34 mouse cellular contexts compared by ENCODE assay signal in genomic region chr5:146203921-146204320, GRCm38 (mm10). TPM values are rescaled to one million over a fixed set of nuclear protein-coding genes. Genes with fewer than 3 reads are reported as not detected.
DNase-seq lines count a peak whose midpoint lies in the region; ATAC-seq and TF ChIP-seq lines count a peak whose summit lies in the region.
"Had no signal": no experiment of that assay in that cellular context is flagged by ENCODE, and none has a peak within 500 bp of the region (broad histone marks: within the 10 kb centered on the region; RNA-seq: fewer than 3 reads in every experiment).

No protein-coding gene starts in this region.

- no peaks in the 10 kb centered on the region for H3K27me3 ChIP-seq in kidney, postnatal 0 days (ENCODE audit: insufficient read depth, low read length)
- no peaks in the 10 kb centered on the region for H3K27me3 ChIP-seq in hindbrain, embryonic 10.5 days (ENCODE audit: insufficient read depth, poor library complexity, severe bottlenecking)
- H3K27me3 ChIP-seq: embryonic facial prominence, embryonic 13.5 days; forebrain, embryonic 13.5 days; midbrain, embryonic 12.5 days; Patski had no signal

- H3K36me3 ChIP-seq in kidney, postnatal 0 days (ENCODE audit: insufficient read depth, low read length) = peaks cover 32% of the 10 kb centered on the region; the same call in 1 of the 2 replicates
- peaks cover 83% of the 10 kb centered on the region for H3K36me3 ChIP-seq in hindbrain, embryonic 10.5 days

- H3K9ac ChIP-seq in kidney, postnatal 0 days (ENCODE audit: low read depth, low read length) = no peak overlapping the region
- H3K9ac ChIP-seq: embryonic facial prominence, embryonic 13.5 days; forebrain, embryonic 13.5 days; liver, embryonic 14.5 days; midbrain, embryonic 12.5 days had no signal

- no peak overlapping the region for H3K27ac ChIP-seq in kidney, postnatal 0 days
- H3K27ac ChIP-seq in hindbrain, embryonic 10.5 days = no peak overlapping the region
- H3K27ac ChIP-seq: embryonic facial prominence, embryonic 13.5 days; forebrain, embryonic 13.5 days; gastrocnemius, adult 2 months; hindbrain, postnatal 0 days; liver, embryonic 14.5 days; macrophage; midbrain, embryonic 12.5 days; stomach, postnatal 0 days had no signal

- ATAC-seq in kidney, postnatal 0 days (replicated peaks; ENCODE audit: low FRiP score, low read depth) = no peak
- peak; percentile 73 for ATAC-seq in common myeloid progenitor, adult 5-6 weeks (replicated peaks; ENCODE audit: low read depth, poor library complexity, severe bottlenecking)
- 0 out of 2 replicates have a peak, but pooled peaks have one; percentile 36 for ATAC-seq in megakaryocyte-erythroid progenitor cell, adult 5-6 weeks (replicated peaks; ENCODE audit: low FRiP score, low TSS enrichment, poor library complexity, severe bottlenecking)
- ATAC-seq: forebrain, embryonic 13.5 days; hindbrain, postnatal 0 days; intestine, embryonic 16.5 days; Patski had no signal

- H3K4me3 ChIP-seq in kidney, postnatal 0 days (replicated peaks; ENCODE audit: low read depth, low read length) = no peak overlapping the region
- no peak overlapping the region for H3K4me3 ChIP-seq in hindbrain, embryonic 10.5 days
- H3K4me3 ChIP-seq in lung, adult 2 months (replicated peaks; ENCODE audit: extremely low read depth, low read depth, low read length) = no peak overlapping the region
- H3K4me3 ChIP-seq: embryonic facial prominence, embryonic 13.5 days; erythroblast, embryonic 14.5 days; forebrain, embryonic 13.5 days; gastrocnemius, adult 2 months; midbrain, embryonic 12.5 days had no signal

- 0 out of 2 replicates have a peak, but pooled peaks cover 6% of the 10 kb centered on the region for H3K4me1 ChIP-seq in kidney, postnatal 0 days (replicated peaks; ENCODE audit: insufficient read depth, low read length)
- no peaks in the 10 kb centered on the region for H3K4me1 ChIP-seq in hindbrain, embryonic 10.5 days (replicated peaks)
- H3K4me1 ChIP-seq in lung, adult 2 months (ENCODE audit: control insufficient read depth, insufficient read depth, low read length) = no peaks in the 10 kb centered on the region
- H3K4me1 ChIP-seq: embryonic facial prominence, embryonic 13.5 days; forebrain, embryonic 13.5 days; midbrain, embryonic 12.5 days had no signal

- DNase-seq in kidney, postnatal 0 days (ENCODE audit: low spot score) = no peak
- no peak for DNase-seq in kidney, adult 8-10 months
- DNase-seq in 416B (ENCODE audit: low read depth) = peak; percentile 90
- DNase-seq in hindbrain, embryonic 10.5 days (ENCODE audit: low spot score) = no peak
- no peak for DNase-seq in lung, adult 2 months
- DNase-seq: adrenal gland, adult 2 months; cerebellum, postnatal 25 days; embryo, embryonic 11 days; gastrocnemius, adult 2 months; layer of hippocampus, adult 9-11 months; thymus, adult 2 months had no signal

- H3K9me3 ChIP-seq in kidney, postnatal 0 days (replicated peaks; ENCODE audit: low read length) = no peaks in the 10 kb centered on the region
- H3K9me3 ChIP-seq in hindbrain, embryonic 10.5 days = peaks cover 23% of the 10 kb centered on the region; the same call in 1 of the 2 replicates
- H3K9me3 ChIP-seq: embryonic facial prominence, embryonic 13.5 days; midbrain, embryonic 12.5 days had no signal

- peak; percentile 5; the same call in 1 of the 2 replicates for TF ChIP-seq CTCF in kidney, postnatal 0 days (IDR thresholded peaks at IDR 0.05; ENCODE audit: low read depth)
- no peak for TF ChIP-seq CTCF in lung, adult 2 months (IDR thresholded peaks at IDR 0.05; ENCODE audit: insufficient read depth, low read length)

- no peak overlapping the region for H3K4me2 ChIP-seq in kidney, postnatal 0 days (ENCODE audit: low read length)
- H3K4me2 ChIP-seq: embryonic facial prominence, embryonic 13.5 days; forebrain, embryonic 13.5 days; heart, embryonic 11.5 days; midbrain, embryonic 12.5 days had no signal

- no peak for TF ChIP-seq POLR2A in lung, adult 2 months (IDR thresholded peaks at IDR 0.05; ENCODE audit: borderline replicate concordance, extremely low read depth, low read depth, low read length)

- 88% methylated on average over 2 of the region's 2 CpGs for WGBS in kidney, postnatal 0 days
- 81% methylated on average over 2 of the region's 2 CpGs for WGBS in hindbrain, embryonic 10.5 days
- 50% methylated on average over 2 of the region's 2 CpGs for WGBS in lung, adult 2 months

RNA-seq across cellular contexts. Expression of gene Rnf6, which starts 17.4 kb away (rescaled TPM):
- polyA plus RNA-seq in kidney, postnatal 0 days (2015; fragmentation: Nextera tagmentation; extraction: Ambion mirVana) = 54.6 and 63.2 TPM in 2 replicates
- 44.5 and 52.1 TPM in 2 replicates for total RNA-seq in common myeloid progenitor, adult 5-6 weeks (2017)
- total RNA-seq in megakaryocyte-erythroid progenitor cell, adult 5-6 weeks (2014; fragmentation: Nextera tagmentation) = 14.0 and 15.1 TPM in 2 replicates
- total RNA-seq in megakaryocyte-erythroid progenitor cell, adult 5-6 weeks (2017) = 25.2 and 34.4 TPM in 2 replicates
- polyA plus RNA-seq in hindbrain, embryonic 10.5 days (2016; fragmentation: Nextera tagmentation; extraction: Ambion mirVana) = 18.9 and 26.1 TPM in 2 replicates
- polyA plus RNA-seq in lung, adult 2 months (2012; rRNA removed) = 15.7 and 25.9 TPM in 2 replicates

RNA-seq across cellular contexts. Expression of gene 1700001J03Rik, which starts 18.8 kb away (rescaled TPM):
- polyA plus RNA-seq in kidney, postnatal 0 days (2015; fragmentation: Nextera tagmentation; extraction: Ambion mirVana) = 0.26 and 0.32 TPM in 2 replicates
- not detected in 2 replicates for total RNA-seq in common myeloid progenitor, adult 5-6 weeks (2017)
- total RNA-seq in megakaryocyte-erythroid progenitor cell, adult 5-6 weeks (2014; fragmentation: Nextera tagmentation) = not detected in 2 replicates
- not detected in 2 replicates for total RNA-seq in megakaryocyte-erythroid progenitor cell, adult 5-6 weeks (2017)
- 0.24 TPM in 1 of 2 replicates, not detected in the other for polyA plus RNA-seq in hindbrain, embryonic 10.5 days (2016; fragmentation: Nextera tagmentation; extraction: Ambion mirVana)
- polyA plus RNA-seq in lung, adult 2 months (2012; rRNA removed) = 0.85 and 0.92 TPM in 2 replicates
- total RNA-seq: hindbrain, postnatal 0 days; neutrophil, adult 5-6 weeks had no signal
- polyA plus RNA-seq: embryonic facial prominence, embryonic 13.5 days; erythroblast, embryonic 14.5 days; forebrain, embryonic 13.5 days; heart, embryonic 11.5 days; heart, postnatal 0 days; hindbrain, embryonic 11.5 days; hindbrain, postnatal 0 days; intestine, embryonic 16.5 days; lung, embryonic 16.5 days; midbrain, embryonic 12.5 days; Patski; stomach, postnatal 0 days had no signal

RNA-seq across cellular contexts. Expression of gene Cdk8, which starts 27.1 kb away (rescaled TPM):
- 18.1 and 18.6 TPM in 2 replicates for polyA plus RNA-seq in kidney, postnatal 0 days (2015; fragmentation: Nextera tagmentation; extraction: Ambion mirVana)
- total RNA-seq in common myeloid progenitor, adult 5-6 weeks (2017) = 44.0 and 46.9 TPM in 2 replicates
- total RNA-seq in megakaryocyte-erythroid progenitor cell, adult 5-6 weeks (2014; fragmentation: Nextera tagmentation) = 60.4 and 70.3 TPM in 2 replicates
- total RNA-seq in megakaryocyte-erythroid progenitor cell, adult 5-6 weeks (2017) = 51.7 and 60.3 TPM in 2 replicates
- polyA plus RNA-seq in hindbrain, embryonic 10.5 days (2016; fragmentation: Nextera tagmentation; extraction: Ambion mirVana) = 23.4 and 25.8 TPM in 2 replicates
- polyA plus RNA-seq in lung, adult 2 months (2012; rRNA removed) = 28.4 and 33.8 TPM in 2 replicates

RNA-seq across cellular contexts. Expression of gene Gm6309, which starts 33.4 kb away (rescaled TPM):
- polyA plus RNA-seq in kidney, postnatal 0 days (2015; fragmentation: Nextera tagmentation; extraction: Ambion mirVana) = not detected in 2 replicates
- total RNA-seq in common myeloid progenitor, adult 5-6 weeks (2017) = not detected in 2 replicates
- total RNA-seq in megakaryocyte-erythroid progenitor cell, adult 5-6 weeks (2014; fragmentation: Nextera tagmentation) = not detected in 2 replicates
- not detected in 2 replicates for total RNA-seq in megakaryocyte-erythroid progenitor cell, adult 5-6 weeks (2017)
- polyA plus RNA-seq in hindbrain, embryonic 10.5 days (2016; fragmentation: Nextera tagmentation; extraction: Ambion mirVana) = not detected in 2 replicates
- polyA plus RNA-seq in lung, adult 2 months (2012; rRNA removed) = not detected in 2 replicates
- total RNA-seq: adrenal gland, adult 2 months; gastrocnemius, adult 2 months; gastrocnemius, postnatal 4 days; hindbrain, postnatal 0 days; left cerebral cortex, adult 18-20 months; left cerebral cortex, postnatal 36 days; neutrophil, adult 5-6 weeks had no signal
- polyA plus RNA-seq: adrenal gland, adult 2 months; cerebellum, adult 2 months; embryonic facial prominence, embryonic 13.5 days; erythroblast, embryonic 14.5 days; forebrain, embryonic 13.5 days; frontal cortex, adult 2 months; heart, embryonic 11.5 days; heart, postnatal 0 days; hindbrain, embryonic 11.5 days; hindbrain, postnatal 0 days; intestine, embryonic 16.5 days; limb, embryonic 14.5 days; liver, embryonic 14.5 days; lung, embryonic 16.5 days; macrophage; midbrain, embryonic 12.5 days; Patski; stomach, postnatal 0 days; thymus, adult 2 months had no signal

RNA-seq across cellular contexts. Expression of gene Gm5565, which starts 43.6 kb away (rescaled TPM):
- polyA plus RNA-seq in kidney, postnatal 0 days (2015; fragmentation: Nextera tagmentation; extraction: Ambion mirVana) = not detected in 2 replicates
- total RNA-seq in common myeloid progenitor, adult 5-6 weeks (2017) = not detected in 2 replicates
- not detected in 2 replicates for total RNA-seq in megakaryocyte-erythroid progenitor cell, adult 5-6 weeks (2014; fragmentation: Nextera tagmentation)
- not detected in 2 replicates for total RNA-seq in megakaryocyte-erythroid progenitor cell, adult 5-6 weeks (2017)
- not detected in 2 replicates for polyA plus RNA-seq in hindbrain, embryonic 10.5 days (2016; fragmentation: Nextera tagmentation; extraction: Ambion mirVana)
- polyA plus RNA-seq in lung, adult 2 months (2012; rRNA removed) = not detected in 2 replicates
- total RNA-seq: adrenal gland, adult 2 months; gastrocnemius, adult 2 months; gastrocnemius, postnatal 4 days; hindbrain, postnatal 0 days; left cerebral cortex, adult 18-20 months; left cerebral cortex, postnatal 36 days; neutrophil, adult 5-6 weeks had no signal
- polyA plus RNA-seq: adrenal gland, adult 2 months; cerebellum, adult 2 months; embryonic facial prominence, embryonic 13.5 days; erythroblast, embryonic 14.5 days; forebrain, embryonic 13.5 days; frontal cortex, adult 2 months; heart, embryonic 11.5 days; heart, postnatal 0 days; hindbrain, embryonic 11.5 days; hindbrain, postnatal 0 days; intestine, embryonic 16.5 days; limb, embryonic 14.5 days; liver, embryonic 14.5 days; lung, embryonic 16.5 days; macrophage; midbrain, embryonic 12.5 days; Patski; stomach, postnatal 0 days; thymus, adult 2 months had no signal
